Mouse (Mus musculus) skeletal muscle tissue, adult 2 months (tissue): ENCODE results near the gene Fbn1.
A peak's percentile ranks its signal among the peaks of the same experiment; 100 is the strongest.

Experiments used
- DNase-seq: peaks from one replicate; pipeline ENCODE4 v3.0.0-alpha.2; 2012; ENCODE audit warnings: low read depth, low spot score

The Fbn1 gene

GRCm38 (mm10) chr2:125394428-125395101 lies 113.2 kb downstream of the Fbn1 start:
- no peak for DNase-seq

GRCm38 (mm10) chr2:125391582-125391981 lies 116.2 kb downstream of the Fbn1 start:
- no peak for DNase-seq

GRCm38 (mm10) chr2:125389796-125390195 lies 118.0 kb downstream of the Fbn1 start:
- DNase-seq, result no peak

GRCm38 (mm10) chr2:125386221-125386965 lies 121.4 kb downstream of the Fbn1 start:
- no peak for DNase-seq

GRCm38 (mm10) chr2:125384941-125385340 lies 122.9 kb downstream of the Fbn1 start:
- no peak for DNase-seq

DNA sequence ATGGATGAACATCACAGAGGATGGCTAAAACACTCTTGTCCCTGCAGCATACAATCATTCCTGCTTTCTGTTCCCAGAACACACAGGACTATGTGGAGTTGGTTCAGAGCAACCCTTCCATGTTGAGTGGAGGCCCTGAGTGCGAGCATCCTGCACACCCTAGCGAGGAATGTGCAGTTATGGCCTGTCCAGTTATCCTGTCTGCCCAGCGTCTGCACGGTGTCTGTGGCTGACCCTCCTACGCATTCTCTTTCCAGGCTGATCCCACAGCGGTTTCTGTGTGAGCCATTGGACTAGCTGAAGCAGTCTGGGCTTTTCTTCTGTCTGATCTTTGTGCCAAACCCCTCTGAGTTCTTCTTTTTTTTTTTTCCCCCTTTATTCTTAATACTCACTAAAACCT lies 123.4 kb downstream of the Fbn1 start:
- peak; percentile 18 for DNase-seq

DNA sequence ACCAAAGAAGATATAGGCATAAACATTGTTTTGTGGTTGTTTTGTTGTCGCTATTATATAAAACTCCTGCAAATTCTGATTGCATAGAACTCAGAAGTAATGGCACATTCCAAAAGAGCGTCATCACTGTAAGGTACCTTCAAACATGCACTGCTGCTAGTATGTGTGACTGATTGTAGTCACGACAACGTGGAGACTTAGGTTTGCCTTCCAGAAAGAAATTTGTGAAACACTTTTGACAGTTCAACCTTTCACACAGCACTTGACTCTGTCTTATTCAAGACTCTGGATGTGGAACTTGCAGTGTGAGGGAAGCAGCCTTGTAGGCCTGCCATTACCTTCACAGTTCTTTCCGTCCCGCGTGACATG lies 124.5 kb downstream of the Fbn1 start:
- no peak for DNase-seq

DNA sequence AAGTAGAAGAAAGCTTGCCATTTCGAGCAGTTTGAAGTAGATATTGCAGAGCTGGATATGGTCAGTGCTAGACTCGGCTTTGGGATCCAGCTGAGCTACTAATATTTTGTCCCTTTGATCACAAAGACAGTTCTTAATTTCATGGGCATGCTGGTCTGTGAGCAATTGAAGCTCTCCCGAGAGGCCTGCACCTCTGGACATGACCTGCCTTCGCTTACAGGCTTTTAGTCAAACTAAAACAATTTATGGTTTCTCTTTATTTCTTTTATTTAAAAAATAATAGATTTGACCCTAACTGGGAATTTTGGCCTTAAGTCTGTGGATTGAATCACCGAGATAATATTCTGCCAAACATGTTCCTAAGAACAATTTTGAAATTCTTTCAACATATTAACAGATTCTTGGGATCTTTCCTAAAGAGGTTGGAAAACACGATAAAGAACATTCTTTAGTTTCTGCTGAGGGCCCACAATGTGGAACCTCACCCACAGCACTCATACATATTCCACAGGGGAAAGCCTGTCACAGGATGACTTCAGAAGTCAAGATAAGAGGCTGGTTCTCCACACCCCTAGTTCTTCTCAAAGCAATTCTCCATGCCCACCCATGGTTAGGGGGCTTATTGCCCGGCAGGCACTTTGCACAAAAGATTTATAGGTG lies 125.0 kb downstream of the Fbn1 start:
- peak; percentile 21 for DNase-seq

- DNase-seq, result no peak
Observed at GRCm38 (mm10) chr2:125380086-125380485, 127.7 kb downstream of the Fbn1 start.

DNA sequence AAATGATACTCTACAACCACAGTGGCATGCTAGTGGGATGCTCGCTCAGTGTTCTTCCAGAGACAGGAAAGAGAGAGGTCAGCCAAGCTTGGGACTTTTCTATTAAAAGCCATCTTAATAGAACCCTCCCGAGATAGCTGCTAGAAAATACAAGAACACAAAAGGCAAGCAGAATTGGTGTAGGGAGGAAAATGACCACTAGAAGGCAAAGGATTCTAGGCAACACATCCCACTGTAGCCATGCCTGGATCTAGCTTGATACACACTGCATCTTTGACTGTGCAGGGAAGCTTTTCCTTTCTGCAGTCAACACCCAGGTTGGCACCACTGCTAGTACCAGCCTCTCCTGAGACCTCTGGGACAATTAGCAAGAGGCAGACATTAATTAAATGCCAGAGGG lies 128.6 kb downstream of the Fbn1 start:
- no peak for DNase-seq

- DNase-seq, result no peak
Observed at GRCm38 (mm10) chr2:125375926-125376325, 131.9 kb downstream of the Fbn1 start.

DNA sequence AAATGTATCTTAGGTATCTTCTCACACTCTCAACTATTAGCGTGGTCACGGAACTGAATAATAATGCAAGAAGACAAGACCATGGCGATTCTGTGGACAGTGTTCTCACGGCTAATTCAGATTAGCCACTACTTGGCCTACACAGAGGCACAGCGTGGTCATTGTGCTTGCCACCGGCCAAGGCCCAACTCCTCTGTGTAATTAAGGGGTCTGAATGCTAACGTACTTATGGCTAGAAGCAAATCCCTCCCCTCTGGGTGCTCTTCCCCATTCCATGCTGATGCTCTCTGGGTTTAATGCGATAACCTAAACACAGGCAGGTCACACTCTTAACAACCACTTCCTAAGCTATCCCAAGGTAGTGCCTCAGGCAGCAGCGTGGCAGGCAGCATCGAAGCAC lies 132.5 kb downstream of the Fbn1 start:
- no peak for DNase-seq

DNA sequence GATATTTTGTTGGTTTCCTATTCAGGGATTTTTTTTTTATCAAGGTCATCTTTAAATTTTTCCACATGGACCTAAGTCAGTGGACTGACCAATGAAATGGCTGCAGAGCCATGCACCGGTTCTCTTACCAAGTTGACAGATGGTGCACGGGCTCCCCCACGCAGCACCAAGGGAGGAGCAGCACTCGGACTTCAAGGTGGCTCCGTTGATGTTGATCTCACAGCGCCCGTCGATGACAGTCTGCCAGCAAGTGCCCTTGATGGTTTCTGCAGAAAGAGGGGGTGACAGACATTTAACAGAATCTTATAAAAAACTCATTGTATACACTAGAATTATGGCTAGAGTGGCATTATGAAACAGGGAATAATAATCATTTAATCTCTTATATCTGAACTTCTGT lies 138.1 kb downstream of the Fbn1 start:
- no peak for DNase-seq

- DNase-seq, result peak; percentile 18
Observed at GRCm38 (mm10) chr2:125368616-125369015, 139.2 kb downstream of the Fbn1 start.

- DNase-seq, result peak; percentile 18
Observed at GRCm38 (mm10) chr2:125361661-125362060, 146.1 kb downstream of the Fbn1 start.

DNA sequence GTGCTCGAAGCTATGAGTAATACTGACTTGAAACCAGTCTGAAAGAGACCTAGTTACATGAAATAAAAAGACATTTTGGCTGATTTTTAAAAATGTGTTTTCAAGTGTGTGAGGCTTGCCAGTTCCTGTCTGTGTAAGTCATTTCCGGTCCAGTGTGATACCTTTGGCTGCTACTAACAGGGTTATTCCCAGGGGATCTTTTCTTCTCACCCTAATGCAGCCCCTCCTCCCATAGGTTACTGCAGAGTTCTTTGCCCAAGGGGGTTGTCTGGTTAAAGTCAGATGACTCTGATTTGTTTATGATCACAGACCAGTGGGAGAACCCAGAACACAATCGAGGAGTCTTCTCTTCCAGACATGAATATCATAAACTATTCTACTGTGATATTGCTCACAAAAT lies 151.3 kb downstream of the Fbn1 start:
- DNase-seq, result peak; percentile 26

DNA sequence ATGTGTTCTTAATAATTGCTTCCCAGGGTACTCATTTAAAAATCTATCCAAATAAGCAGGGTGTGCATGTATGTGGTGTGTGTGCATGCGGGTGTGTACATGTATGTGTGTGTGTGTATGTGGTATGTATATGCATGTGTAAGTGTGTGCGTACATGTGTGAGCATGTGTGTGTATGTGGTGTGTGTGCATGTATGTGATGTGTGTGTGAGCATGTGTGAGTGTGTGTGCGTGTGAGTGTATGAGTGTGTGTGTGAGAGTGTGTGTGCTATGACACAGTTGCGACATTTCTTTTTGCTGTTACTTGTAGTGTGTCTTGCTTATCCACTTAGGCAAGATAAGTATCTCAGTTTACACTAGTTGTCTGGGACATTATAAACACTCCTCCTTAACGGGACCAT lies 151.7 kb downstream of the Fbn1 start:
- DNase-seq, result no peak

DNA sequence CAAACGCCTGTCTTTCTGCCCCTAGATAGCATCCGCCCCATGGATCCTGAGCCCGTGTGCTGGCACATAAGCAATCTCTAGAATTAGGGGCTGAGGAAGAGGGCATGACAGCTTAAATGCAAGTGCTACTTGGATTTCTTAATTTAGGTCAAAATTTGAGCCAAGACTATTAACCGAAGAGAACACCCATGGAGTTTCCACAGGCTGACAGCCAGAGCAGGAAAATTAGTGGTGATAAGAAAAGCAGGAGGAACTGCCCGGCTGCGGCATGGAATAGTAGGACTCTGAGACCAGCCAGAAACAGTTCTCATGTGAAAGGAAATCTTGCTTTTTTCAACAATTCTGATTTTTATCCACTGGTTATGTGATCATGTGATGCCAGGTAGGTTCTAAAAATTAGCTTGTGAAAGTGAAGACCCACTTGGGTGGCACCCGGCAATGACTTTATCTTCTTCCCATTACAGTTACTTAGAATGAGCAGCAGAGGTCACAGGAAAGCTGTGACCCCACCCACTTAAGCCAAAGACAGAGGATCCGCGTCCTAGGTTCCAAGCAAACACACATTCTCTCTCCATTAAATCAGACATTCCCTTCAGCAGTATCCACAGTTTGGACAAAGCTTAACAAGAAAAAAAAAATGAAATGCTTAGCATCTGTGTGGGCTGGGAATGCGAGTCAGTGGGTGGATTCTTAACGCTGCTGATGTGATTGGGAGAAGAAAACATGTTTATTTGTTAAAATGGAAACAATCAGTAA lies 152.4 kb downstream of the Fbn1 start:
- DNase-seq, result peak; percentile 64

DNA sequence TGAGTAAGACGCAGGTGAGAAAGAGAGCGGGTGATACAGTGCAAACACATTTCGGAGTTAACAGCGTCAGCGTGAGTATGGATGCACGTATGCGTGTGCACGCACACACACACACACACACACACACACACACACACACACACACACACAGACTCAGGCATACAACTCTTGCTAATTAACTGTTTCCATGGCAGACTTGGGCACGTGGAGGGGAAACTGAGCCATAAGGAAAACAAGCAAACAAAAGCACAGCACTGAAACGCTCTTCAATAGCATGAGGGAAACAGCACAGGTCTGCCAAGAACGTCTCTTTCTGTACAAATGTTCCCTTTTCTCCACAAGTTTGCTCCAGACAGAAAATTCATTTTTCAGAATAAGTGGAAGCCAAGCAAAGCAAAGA lies 153.2 kb downstream of the Fbn1 start:
- no peak for DNase-seq

- peak; percentile 36 for DNase-seq
Observed at GRCm38 (mm10) chr2:125349144-125349543, 158.6 kb downstream of the Fbn1 start.

DNA sequence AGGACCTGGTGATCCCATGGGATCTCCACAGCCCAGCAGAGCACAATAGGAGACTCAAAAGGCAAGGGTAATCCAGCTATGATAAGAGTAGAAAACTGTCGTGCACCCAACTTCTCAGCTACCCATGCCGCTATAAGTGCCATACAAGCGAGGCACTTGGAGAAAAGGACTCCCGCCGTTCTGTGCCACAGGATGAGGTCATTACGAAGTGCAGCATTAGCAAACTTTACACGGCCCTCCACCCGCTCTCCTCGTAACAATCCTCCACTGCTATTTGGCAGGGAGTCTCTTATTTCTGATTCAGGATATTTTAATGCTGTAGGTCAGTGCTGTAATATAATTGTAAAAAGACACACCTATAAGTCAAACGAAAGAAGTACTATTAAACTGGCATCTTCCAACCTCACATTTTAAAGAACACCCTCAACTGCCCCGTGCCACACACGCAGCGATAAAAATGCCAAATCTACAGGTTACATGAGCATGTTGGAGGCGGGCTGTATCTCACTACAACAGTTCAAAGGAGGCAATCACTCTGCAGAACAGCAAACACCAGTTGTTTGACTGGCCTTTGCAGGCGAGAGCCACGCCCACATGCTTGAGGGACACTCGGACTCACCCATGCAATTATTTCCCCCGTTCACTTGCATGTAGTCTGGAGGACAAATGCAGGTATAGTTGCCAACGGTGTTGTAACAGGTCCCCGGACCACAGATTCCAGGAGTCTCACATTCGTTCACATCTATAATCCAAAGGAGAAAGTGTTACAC lies 165.4 kb downstream of the Fbn1 start:
- DNase-seq, result no peak
